Mouse (Mus musculus) stomach, embryonic 16.5 days (tissue): ENCODE measurements around the gene Pfkp. TPM values are rescaled to one million over a fixed set of nuclear protein-coding genes. Genes with fewer than 3 reads are reported as not detected.

ENCODE experiments used
- ATAC-seq: fragments of 200-750 bp; cut with Nextera tagmentation; 2 replicates; pipeline ENCODE4 v1.8.0; 2017; ENCODE audit warnings: moderate number of reproducible peaks, moderate TSS enrichment; ENCODE audit not compliant: insufficient read depth, low FRiP score
- H3K27ac ChIP-seq: fragments of 300-500 bp; sonication (generic); 2 replicates; pipeline ENCODE4 v1.5.1; 2014; ENCODE audit warnings: low read length
- H3K27me3 ChIP-seq: fragments of 300-500 bp; sonication (generic); 2 replicates; pipeline ENCODE4 v1.6.1; 2014; ENCODE audit warnings: low read length, control low read depth, mixed read lengths; ENCODE audit not compliant: control insufficient read depth, insufficient read depth
- H3K36me3 ChIP-seq: fragments of 300-500 bp; sonication (generic); 2 replicates; pipeline ENCODE4 v1.6.1; 2014; ENCODE audit warnings: low read length; ENCODE audit not compliant: control insufficient read depth, insufficient read depth
- H3K4me1 ChIP-seq: fragments of 300-500 bp; sonication (generic); 2 replicates; pipeline ENCODE4 v1.6.1; 2014; ENCODE audit warnings: low read length, control low read depth, mixed read lengths; ENCODE audit not compliant: control insufficient read depth, insufficient read depth
- H3K4me2 ChIP-seq: fragments of 300-500 bp; sonication (generic); 2 replicates; pipeline ENCODE4 v1.6.1; 2014; ENCODE audit warnings: low read depth, low read length, mixed read lengths
- H3K4me3 ChIP-seq: fragments of 300-500 bp; sonication (generic); replicated peaks from 2 replicates; pipeline ENCODE4 v1.5.1; 2014; ENCODE audit warnings: mild to moderate bottlenecking, low read length
- H3K9ac ChIP-seq: fragments of 300-500 bp; sonication (generic); 2 replicates; pipeline ENCODE4 v1.6.1; 2014; ENCODE audit warnings: low read length
- H3K9me3 ChIP-seq: fragments of 300-500 bp; sonication (generic); replicated peaks from 2 replicates; pipeline ENCODE4 v1.6.1; 2016; ENCODE audit warnings: low read length, control low read depth; ENCODE audit not compliant: control insufficient read depth
- WGBS: fragments of 180-500 bp; shearing (Covaris S2); extraction: QIAGEN DNeasy Blood & Tissue Kit; methylation state at CpG from one replicate; pipeline ENCODE4 v1.1.7; 2014; 5-methylcytosine and 5-hydroxymethylcytosine counted together
- polyA plus RNA-seq: library from polyadenylated mRNA; unstranded; fragments of >200 nt; fragmentation: Nextera tagmentation; extraction: Ambion mirVana; gene quantifications from 2 replicates; pipeline ENCODE4 v1.2.1, GENCODE M21; 2015

Pfkp gene
- polyA plus RNA-seq, 1 experiment from 2014 or later = 58.8 TPM

DNA sequence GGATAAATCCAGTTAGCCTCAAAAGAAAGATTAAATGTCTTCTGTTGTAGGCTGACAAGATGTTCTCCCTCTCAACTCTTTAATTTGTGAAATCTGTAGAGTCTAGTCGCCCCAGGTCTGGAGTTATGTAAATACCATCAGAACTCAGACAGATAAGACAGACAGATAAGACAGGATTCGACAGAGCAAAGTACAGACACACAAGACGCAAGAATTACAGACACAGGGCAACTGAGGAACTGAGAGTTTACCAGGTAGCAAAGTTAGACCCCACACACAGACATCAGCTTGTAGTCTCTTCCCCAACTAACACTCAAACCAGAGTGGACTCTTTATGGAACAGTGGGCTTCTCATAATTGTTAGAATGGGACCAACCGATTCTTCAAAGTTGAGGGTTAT is 15.6 kb downstream of the Pfkp start:
- Histone ChIP-seq H3K4me1 (peaks cover 31% of the 10 kb centered on the region), H3K27me3 (no peaks in the 10 kb centered on the region), H3K27ac (no peak overlapping the region), H3K4me2 (no peak overlapping the region), H3K9me3 (no peaks in the 10 kb centered on the region), H3K9ac (no peak overlapping the region), H3K4me3 (no peak overlapping the region), H3K36me3 (no peaks in the 10 kb centered on the region)
- 55% methylated on average over 4 of the region's 4 CpGs for WGBS
- ATAC-seq = no peak

DNA sequence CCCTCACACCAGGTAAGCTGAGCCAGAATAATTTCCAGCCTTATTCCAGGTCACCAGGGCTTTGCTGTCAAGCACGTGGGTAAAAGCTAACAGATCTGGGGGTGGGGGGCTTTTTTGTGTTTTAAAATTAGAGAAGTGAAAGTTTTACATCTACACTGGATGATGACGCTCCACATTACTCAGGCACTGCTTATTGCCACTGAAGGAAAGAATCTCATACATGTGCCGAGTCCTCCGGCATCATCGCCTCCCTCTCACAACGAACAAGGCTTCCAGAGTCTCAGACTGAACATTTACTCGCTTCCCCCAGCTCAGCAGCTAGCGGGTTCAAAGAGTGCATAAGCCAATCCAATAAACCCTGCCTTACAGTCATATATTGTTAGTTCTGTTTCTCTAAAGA is 16.1 kb downstream of the Pfkp start:
- H3K36me3 ChIP-seq = no peaks in the 10 kb centered on the region
- H3K27me3 ChIP-seq = no peaks in the 10 kb centered on the region
- H3K9ac ChIP-seq = no peak overlapping the region
- WGBS = 57% methylated on average over 8 of the region's 8 CpGs
- no peak overlapping the region for H3K4me3 ChIP-seq
- no peak overlapping the region for H3K27ac ChIP-seq
- no peak for ATAC-seq
- peaks cover 31% of the 10 kb centered on the region for H3K4me1 ChIP-seq
- no peak overlapping the region for H3K4me2 ChIP-seq
- H3K9me3 ChIP-seq = no peaks in the 10 kb centered on the region

DNA sequence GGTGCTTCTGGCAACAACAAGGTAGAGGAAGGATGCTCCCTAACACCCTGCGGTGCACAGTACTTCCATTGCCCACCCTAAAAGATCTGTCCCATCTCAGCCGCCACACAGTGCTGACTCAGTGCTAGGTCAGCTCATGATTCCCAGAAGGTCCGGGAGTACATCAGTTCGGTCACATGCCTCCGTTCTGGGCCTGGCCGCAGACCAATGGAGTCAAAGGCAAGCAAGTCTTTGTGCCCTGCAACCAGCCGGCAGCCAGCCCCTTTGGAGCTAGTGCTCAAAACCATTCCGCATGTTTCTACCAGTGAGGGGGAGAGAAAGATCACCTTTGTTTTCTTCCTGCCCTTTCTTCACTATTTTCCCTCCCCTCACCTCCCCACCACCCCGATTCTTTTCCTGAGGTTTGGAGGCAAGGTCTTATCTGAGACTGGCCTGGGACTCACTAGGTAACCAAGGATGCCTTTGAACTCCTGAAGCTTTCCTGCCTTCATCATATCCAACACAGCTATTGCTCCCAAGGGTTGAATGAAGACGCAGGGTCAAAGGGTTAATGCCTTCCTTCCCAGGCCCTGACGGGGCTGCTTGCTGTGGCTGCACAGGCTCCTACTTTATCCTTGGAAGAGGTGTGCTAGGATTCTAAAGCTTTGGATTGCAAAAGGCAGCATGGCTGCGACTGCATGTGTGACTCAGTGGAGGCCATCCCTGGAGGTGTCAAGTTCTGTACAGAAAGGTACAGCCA is 16.6 kb downstream of the Pfkp start:
- H3K4me2 ChIP-seq = no peak overlapping the region
- H3K27ac ChIP-seq = no peak overlapping the region
- H3K9ac ChIP-seq = no peak overlapping the region
- no peak for ATAC-seq
- H3K9me3 ChIP-seq = no peaks in the 10 kb centered on the region
- no peak overlapping the region for H3K4me3 ChIP-seq
- H3K4me1 ChIP-seq = peaks cover 31% of the 10 kb centered on the region
- WGBS = 71% methylated on average over 12 of the region's 12 CpGs
- H3K36me3 ChIP-seq = no peaks in the 10 kb centered on the region
- H3K27me3 ChIP-seq = no peaks in the 10 kb centered on the region

DNA sequence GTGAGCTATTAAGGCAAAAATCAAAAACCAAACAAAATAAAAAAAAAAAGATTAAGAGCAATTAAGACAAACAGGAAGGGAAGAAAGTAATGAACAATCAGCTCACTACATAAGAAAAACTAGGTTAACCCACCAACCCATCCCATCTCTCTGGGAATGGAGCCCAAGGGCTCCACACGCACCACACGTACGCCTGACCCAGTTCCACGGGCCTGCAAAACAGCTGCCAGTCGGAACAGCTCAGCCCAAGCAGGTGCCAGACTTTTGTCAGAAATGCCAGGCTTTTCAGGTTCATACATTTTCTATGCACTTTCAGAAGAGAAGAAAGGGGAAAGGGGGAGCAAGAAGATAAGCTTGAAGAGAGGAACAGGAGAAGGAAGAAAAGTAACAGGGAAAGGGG is 17.9 kb downstream of the Pfkp start:
- 88% methylated on average over 5 of the region's 5 CpGs for WGBS
- H3K36me3 ChIP-seq = no peaks in the 10 kb centered on the region
- peaks cover 25% of the 10 kb centered on the region for H3K4me1 ChIP-seq
- no peak overlapping the region for H3K27ac ChIP-seq
- no peak overlapping the region for H3K9ac ChIP-seq
- H3K9me3 ChIP-seq = no peaks in the 10 kb centered on the region
- H3K4me3 ChIP-seq = no peak overlapping the region
- no peaks in the 10 kb centered on the region for H3K27me3 ChIP-seq
- no peak for ATAC-seq
- no peak overlapping the region for H3K4me2 ChIP-seq

DNA sequence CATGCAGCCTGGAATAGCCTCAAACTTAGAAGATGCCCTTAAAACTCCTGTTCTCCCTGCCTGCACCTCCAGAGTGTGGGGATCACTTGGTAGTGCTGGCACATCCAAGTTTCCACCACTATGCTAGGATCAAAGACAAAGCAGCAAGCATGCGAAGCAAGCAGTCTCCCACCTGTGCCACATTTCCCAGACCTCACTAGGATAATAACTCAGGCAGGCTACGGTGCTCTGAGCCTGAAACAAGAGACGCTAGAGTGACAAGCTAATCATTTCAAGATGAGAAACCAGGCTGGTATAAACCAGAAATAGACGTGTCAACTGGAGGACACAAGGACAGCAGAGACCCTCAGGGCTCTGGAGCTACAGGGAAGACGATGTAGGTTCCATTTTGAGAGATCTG is 18.6 kb downstream of the Pfkp start:
- H3K4me1 ChIP-seq = peaks cover 21% of the 10 kb centered on the region
- H3K4me3 ChIP-seq = no peak overlapping the region
- H3K9me3 ChIP-seq = no peaks in the 10 kb centered on the region
- 73% methylated on average over 5 of the region's 5 CpGs for WGBS
- no peaks in the 10 kb centered on the region for H3K27me3 ChIP-seq
- H3K36me3 ChIP-seq = no peaks in the 10 kb centered on the region
- no peak overlapping the region for H3K9ac ChIP-seq
- no peak for ATAC-seq
- H3K4me2 ChIP-seq = no peak overlapping the region
- H3K27ac ChIP-seq = no peak overlapping the region

DNA sequence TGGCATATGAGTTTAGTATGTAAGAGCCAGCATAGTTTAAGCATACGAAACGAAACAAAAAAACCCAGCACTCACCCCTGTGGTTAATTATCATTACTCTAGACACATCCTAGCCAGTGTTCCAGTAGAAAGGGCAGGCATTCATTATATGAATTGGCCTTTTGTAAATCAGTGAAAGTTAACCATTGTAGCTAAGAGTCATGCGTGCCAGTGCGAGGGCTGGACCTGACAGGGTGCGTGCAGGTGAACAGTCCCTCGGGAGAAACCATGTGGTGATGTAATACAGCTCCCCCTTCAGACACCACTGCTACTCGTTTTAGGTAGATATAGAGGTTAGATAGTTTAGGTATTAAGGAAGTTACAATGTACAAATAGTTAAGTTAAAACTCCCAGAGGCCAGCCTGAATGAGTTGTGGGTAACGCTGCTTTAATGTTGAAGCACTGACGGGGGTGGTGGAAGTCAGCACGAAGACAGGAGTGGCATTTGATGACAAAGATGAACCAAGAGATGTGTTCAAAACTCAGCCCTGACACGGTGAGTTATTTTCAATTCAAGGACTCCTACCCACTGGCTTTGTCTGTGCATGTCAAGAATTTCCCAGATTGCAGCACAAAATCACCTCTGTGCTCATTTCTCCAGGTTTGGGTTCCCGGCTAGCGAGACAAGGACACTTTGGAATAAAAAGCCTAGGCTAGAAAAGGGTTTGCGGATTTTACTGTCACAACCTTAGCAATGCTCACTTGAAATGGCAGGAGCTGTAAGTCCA is 19.4 kb downstream of the Pfkp start:
- Histone ChIP-seq H3K4me3 (no peak overlapping the region), H3K36me3 (no peaks in the 10 kb centered on the region), H3K4me2 (no peak overlapping the region), H3K4me1 (peaks cover 20% of the 10 kb centered on the region), H3K27ac (no peak overlapping the region), H3K27me3 (no peaks in the 10 kb centered on the region), H3K9me3 (no peaks in the 10 kb centered on the region), H3K9ac (no peak overlapping the region)
- ATAC-seq = no peak
- WGBS = 82% methylated on average over 14 of the region's 14 CpGs

DNA sequence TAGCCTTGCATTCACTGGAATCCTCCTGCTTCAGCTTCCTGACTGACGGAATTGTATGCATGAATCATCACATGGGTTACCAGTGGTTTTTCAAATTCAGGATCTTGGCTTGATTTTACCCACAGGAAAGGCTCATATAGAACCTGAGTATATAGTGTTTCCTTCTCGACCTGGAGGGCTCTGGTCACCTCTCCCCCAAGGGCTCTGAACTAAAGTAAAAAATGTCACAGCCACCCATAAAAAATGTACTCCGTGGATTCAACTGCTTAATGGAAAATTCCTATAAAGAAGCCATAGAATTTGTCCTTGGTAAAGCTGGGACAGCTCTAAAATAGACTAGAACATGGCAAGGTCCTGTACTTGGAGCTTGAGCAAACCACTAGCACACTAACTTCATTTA is 20.3 kb downstream of the Pfkp start:
- WGBS = 83% methylated on average over 3 of the region's 3 CpGs
- no peak overlapping the region for H3K4me2 ChIP-seq
- no peaks in the 10 kb centered on the region for H3K27me3 ChIP-seq
- H3K4me3 ChIP-seq = no peak overlapping the region
- peaks cover 12% of the 10 kb centered on the region; the same call in 1 of the 2 replicates for H3K4me1 ChIP-seq
- ATAC-seq = no peak
- no peak overlapping the region for H3K27ac ChIP-seq
- H3K36me3 ChIP-seq = no peaks in the 10 kb centered on the region
- H3K9ac ChIP-seq = no peak overlapping the region
- no peaks in the 10 kb centered on the region for H3K9me3 ChIP-seq

DNA sequence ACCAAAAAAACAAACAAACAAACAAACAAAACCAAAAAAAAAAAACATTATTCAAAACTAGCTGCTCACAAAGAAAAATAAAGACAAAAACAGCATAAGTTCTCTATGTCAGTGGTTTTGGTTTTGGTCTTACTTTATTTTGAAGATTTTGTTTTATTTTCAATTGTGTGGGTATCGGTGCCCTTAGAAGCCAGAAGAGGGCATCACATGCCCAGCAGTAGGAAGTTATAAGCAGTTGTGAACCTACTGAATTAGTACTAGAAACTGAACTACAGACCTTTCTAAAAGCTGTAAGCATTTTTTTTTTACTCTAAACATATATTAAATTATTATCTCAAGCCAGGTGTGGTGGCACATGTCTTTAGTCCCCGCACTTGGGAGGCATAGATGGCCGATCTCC is 21.2 kb downstream of the Pfkp start:
- peaks cover 8% of the 10 kb centered on the region; the same call in 1 of the 2 replicates for H3K4me1 ChIP-seq
- H3K4me3 ChIP-seq = no peak overlapping the region
- no peak overlapping the region for H3K27ac ChIP-seq
- H3K4me2 ChIP-seq = no peak overlapping the region
- no peaks in the 10 kb centered on the region for H3K36me3 ChIP-seq
- WGBS = 91% methylated on average over 3 of the region's 3 CpGs
- no peak for ATAC-seq
- no peak overlapping the region for H3K9ac ChIP-seq
- no peaks in the 10 kb centered on the region for H3K9me3 ChIP-seq
- H3K27me3 ChIP-seq = no peaks in the 10 kb centered on the region

DNA sequence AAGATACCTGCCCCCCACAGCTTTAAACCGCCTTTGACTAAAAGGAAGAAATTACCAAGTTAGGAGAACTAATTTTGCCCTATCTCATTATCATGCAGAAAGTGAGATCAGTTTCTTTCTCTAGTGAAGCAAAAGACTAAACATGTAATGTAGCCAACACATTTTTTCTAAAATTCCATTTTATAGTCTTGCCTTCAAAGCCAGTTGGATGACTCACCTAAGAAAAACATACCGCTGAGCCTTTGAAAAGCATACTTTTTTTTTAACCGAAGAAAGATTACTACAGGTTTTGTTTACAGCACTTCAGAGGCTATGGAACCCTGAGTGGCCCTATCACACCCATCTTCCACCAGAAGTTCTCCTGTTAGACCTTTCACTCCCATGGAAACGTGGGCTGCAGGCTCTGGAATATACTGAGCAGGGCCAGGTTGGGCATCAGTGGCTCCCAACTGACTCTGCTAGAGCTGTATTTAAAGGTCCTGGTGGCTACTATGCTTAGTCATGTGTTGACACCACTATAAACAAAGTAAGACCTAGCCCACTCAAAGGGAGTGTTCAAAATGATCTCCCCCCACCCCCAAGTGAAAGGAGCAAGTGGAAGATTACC is 22.0 kb downstream of the Pfkp start:
- H3K36me3 ChIP-seq = no peaks in the 10 kb centered on the region
- H3K9me3 ChIP-seq = no peaks in the 10 kb centered on the region
- peaks cover 4% of the 10 kb centered on the region; the same call in 1 of the 2 replicates for H3K4me1 ChIP-seq
- H3K27me3 ChIP-seq = no peaks in the 10 kb centered on the region
- H3K4me2 ChIP-seq = no peak overlapping the region
- no peak overlapping the region for H3K4me3 ChIP-seq
- 55% methylated on average over 4 of the region's 4 CpGs for WGBS
- H3K27ac ChIP-seq = no peak overlapping the region
- H3K9ac ChIP-seq = no peak overlapping the region
- ATAC-seq = no peak; the same call in 1 of the 2 replicates
